Mouse (Mus musculus) C2C12 (cell line): Measurements from ENCODE around the gene Sar1a.

Experiments
- CTCF ChIP-seq: IDR thresholded peaks from one replicate; pipeline ENCODE4 v1.5.1; 2011; ENCODE audit not compliant: control insufficient read depth, insufficient read depth, insufficient read length
- FOSL1 ChIP-seq: IDR thresholded peaks from one replicate; pipeline ENCODE4 v1.8.0; 2011; ENCODE audit warnings: mild to moderate bottlenecking, low read length; ENCODE audit not compliant: poor library complexity, insufficient read depth, severe bottlenecking
- MAX ChIP-seq: IDR thresholded peaks from one replicate; pipeline ENCODE4 v1.6.1; 2011; ENCODE audit warnings: mild to moderate bottlenecking, control low read depth
- MYOG ChIP-seq: IDR thresholded peaks from one replicate; pipeline ENCODE4 v1.6.1; 2011; ENCODE audit not compliant: control insufficient read depth, insufficient read length; ENCODE audit errors: extremely low read depth
- USF1 ChIP-seq: IDR thresholded peaks from one replicate; pipeline ENCODE4 v1.6.1; 2011; ENCODE audit warnings: low read depth, mild to moderate bottlenecking, control low read depth, moderate library complexity

GRCm38 (mm10) chr10:61715996-61716864 is 36.1 kb downstream of the Sar1a start:
- TF ChIP-seq CTCF, result no peak
- no peak for TF ChIP-seq MAX
- no peak for TF ChIP-seq USF1
- no peak for TF ChIP-seq FOSL1
- no peak for TF ChIP-seq MYOG
